ENCODE assay signal across 8 mouse cellular contexts in genomic region chr5:114091057-114091807, GRCm38 (mm10). TPM values are rescaled to one million over a fixed set of nuclear protein-coding genes. Genes with fewer than 3 reads are reported as not detected.
DNase-seq lines count a peak whose midpoint lies in the region; ATAC-seq and TF ChIP-seq lines count a peak whose summit lies in the region.

Gene Svop (minus strand): TSS chr5:114091570.

- H3K27me3 ChIP-seq in hindbrain, postnatal 0 days (ENCODE audit: insufficient read depth, low read length) = no peaks in the 10 kb centered on the region

- no peaks in the 10 kb centered on the region for H3K9me3 ChIP-seq in hindbrain, postnatal 0 days (ENCODE audit: low read length)

- H3K4me1 ChIP-seq in hindbrain, postnatal 0 days (ENCODE audit: insufficient read depth, low read length) = no peaks in the 10 kb centered on the region

- peak; percentile 60 for DNase-seq in WW6 (ENCODE audit: low read depth, low spot score)
- DNase-seq in cerebellum, postnatal 36 days = peak; percentile 83 to 88
- DNase-seq in gastrocnemius, adult 18-20 months (ENCODE audit: low spot score) = peak; percentile 46
- DNase-seq in hindbrain, postnatal 0 days (ENCODE audit: low spot score) = peak; percentile 82
- peak; percentile 78 to 87 for DNase-seq in left cerebral cortex, adult 18-20 months (ENCODE audit: low spot score in 2 of 2)
- DNase-seq in lung, postnatal 4 days = peak; percentile 82 to 84
- peak; percentile 88 for DNase-seq in right cerebral cortex, adult 18-20 months
- peak; percentile 63 to 84 for DNase-seq in urinary bladder, postnatal 4 days (ENCODE audit: low spot score in 2 of 2)

- peak within 1 kb of the TSS; percentile 63 for H3K4me2 ChIP-seq in hindbrain, postnatal 0 days (ENCODE audit: low read depth, low read length)

- 3% methylated on average over 40 of the region's 40 CpGs for WGBS in hindbrain, postnatal 0 days

- peak within 1 kb of the TSS; percentile 67 for H3K4me3 ChIP-seq in hindbrain, postnatal 0 days (ENCODE audit: low read length)

- peak within 1 kb of the TSS; percentile 91 for H3K27ac ChIP-seq in hindbrain, postnatal 0 days

- ATAC-seq in hindbrain, postnatal 0 days = peak; percentile 88

- peak within 1 kb of the TSS; percentile 87 for H3K9ac ChIP-seq in hindbrain, postnatal 0 days (replicated peaks; ENCODE audit: low read length)

- no peaks in the 10 kb centered on the region for H3K36me3 ChIP-seq in hindbrain, postnatal 0 days (ENCODE audit: insufficient read depth, low read length)

- TF ChIP-seq CTCF in hindbrain, postnatal 0 days (IDR thresholded peaks at IDR 0.05; ENCODE audit: low read depth) = 0 out of 2 replicates have a peak, but pooled peaks have one; percentile 11

RNA-seq across cellular contexts. Expression of gene Svop, which starts in this region (rescaled TPM):
- not detected for total RNA-seq in gastrocnemius, adult 18-20 months (2021)
- 159 and 173 TPM in 2 replicates for total RNA-seq in hindbrain, postnatal 0 days (2014; rRNA removed)
- 73.8 and 81.3 TPM in 2 replicates for polyA plus RNA-seq in hindbrain, postnatal 0 days (2015; fragmentation: Nextera tagmentation; extraction: Ambion mirVana)
- total RNA-seq in left cerebral cortex, adult 18-20 months (2021) = 100 to 1,000 TPM; 187 to 192 TPM

Comparison
In these comparisons a context has a peak if more than half of its experiments do, and no peak if none do; other contexts are left out.
1. Peak in every context shown above with its lines: DNase-seq, ATAC-seq, H3K4me3 ChIP-seq and H3K27ac ChIP-seq.
2. RNA of gene Svop (total RNA-seq): 187 to 192 TPM in left cerebral cortex, adult 18-20 months and 159 to 173 TPM in hindbrain, postnatal 0 days; not detected in gastrocnemius, adult 18-20 months; every median in the first group is over 100 times any median in the second.
3. Peak in DNase-seq in gastrocnemius, adult 18-20 months; RNA of the gene not detected or under 1 TPM.